Mouse (Mus musculus) forebrain, embryonic 16.5 days (tissue): ENCODE data around the gene Gstt1. TPM values are rescaled to one million over a fixed set of nuclear protein-coding genes. Genes with fewer than 3 reads are reported as not detected.

ENCODE experiments used
- ATAC-seq: fragments of 200-750 bp; cut with Nextera tagmentation; 2 replicates; pipeline ENCODE4 v1.8.0; 2017; ENCODE audit warnings: mild to moderate bottlenecking, moderate library complexity
- H3K27ac ChIP-seq: fragments of 300-500 bp; sonication (generic); 2 replicates; pipeline ENCODE4 v1.5.1; 2014; ENCODE audit warnings: low read length, control low read depth
- H3K27me3 ChIP-seq: fragments of 300-500 bp; sonication (generic); replicated peaks from 2 replicates; pipeline ENCODE4 v1.6.1; 2014; ENCODE audit warnings: low read length; ENCODE audit not compliant: control insufficient read depth, insufficient read depth
- H3K36me3 ChIP-seq: fragments of 300-500 bp; sonication (generic); 2 replicates; pipeline ENCODE4 v1.6.1; 2014; ENCODE audit not compliant: control insufficient read depth, insufficient read depth
- H3K4me1 ChIP-seq: fragments of 300-500 bp; sonication (generic); replicated peaks from 2 replicates; pipeline ENCODE4 v1.6.1; 2014; ENCODE audit warnings: low read length; ENCODE audit not compliant: control insufficient read depth, insufficient read depth
- H3K4me2 ChIP-seq: fragments of 300-500 bp; sonication (generic); 2 replicates; pipeline ENCODE4 v1.6.1; 2014; ENCODE audit warnings: mild to moderate bottlenecking, low read length, control low read depth
- H3K4me3 ChIP-seq: fragments of 300-500 bp; sonication (generic); replicated peaks from 2 replicates; pipeline ENCODE4 v1.5.1; 2014; ENCODE audit warnings: mild to moderate bottlenecking, low read length, control low read depth
- H3K9ac ChIP-seq: fragments of 300-500 bp; sonication (generic); replicated peaks from 2 replicates; pipeline ENCODE4 v1.6.1; 2014; ENCODE audit warnings: low read depth, low read length, control low read depth
- H3K9me3 ChIP-seq: fragments of 300-500 bp; sonication (generic); 2 replicates; pipeline ENCODE4 v1.6.1; 2016; ENCODE audit warnings: low read length; ENCODE audit not compliant: control insufficient read depth
- WGBS: fragments of 180-500 bp; shearing (Covaris S2); extraction: QIAGEN DNeasy Blood & Tissue Kit; methylation state at CpG from one replicate; pipeline ENCODE4 v1.1.7; 2014; 5-methylcytosine and 5-hydroxymethylcytosine counted together
- polyA plus RNA-seq: library from polyadenylated mRNA; unstranded; fragments of >200 nt; fragmentation: Nextera tagmentation; extraction: Ambion mirVana; gene quantifications from 2 replicates; pipeline ENCODE4 v1.2.1, GENCODE M21; 2015

Gene Gstt1
- polyA plus RNA-seq, 1 experiment from 2014 or later: 15.2 TPM

- 94% methylated on average over 2 of the region's 2 CpGs for WGBS
- Histone ChIP-seq H3K27me3 (no peaks in the 10 kb centered on the region), H3K4me1 (peaks cover under 1% of the 10 kb centered on the region; the same call in 1 of the 2 replicates), H3K4me2 (no peak within 1 kb of the TSS), H3K9ac (no peak within 1 kb of the TSS), H3K9me3 (no peaks in the 10 kb centered on the region), H3K4me3 (no peak within 1 kb of the TSS), H3K36me3 (no peaks in the 10 kb centered on the region), H3K27ac (no peak within 1 kb of the TSS)
- no peak for ATAC-seq
Observed at GRCm38 (mm10) chr10:75822443-75822842, 24.1 kb upstream of the Gstt1 start, which contains the start of gene Gstt4. Gene Gstt4 (minus strand): TSS chr10:75822543.

DNA sequence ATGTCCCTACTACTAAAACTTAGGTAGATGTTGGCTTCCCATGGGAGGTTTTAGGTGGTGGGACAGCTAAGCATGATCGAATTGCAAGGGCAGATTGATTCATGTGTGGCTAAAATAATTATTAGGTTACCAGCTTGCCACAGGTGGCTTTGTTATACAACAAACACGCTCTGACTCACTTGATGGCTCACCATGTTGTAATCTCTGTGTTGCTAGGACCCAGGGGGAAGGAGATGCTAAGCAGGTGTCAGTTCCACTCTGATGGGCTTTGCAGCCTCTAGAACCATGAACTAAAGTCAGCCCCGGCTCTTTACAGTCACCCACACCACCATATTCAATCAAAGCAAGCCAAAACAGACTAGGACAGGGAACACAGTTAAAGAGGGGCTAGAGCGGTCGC, 21.5 kb upstream of the Gstt1 start:
- Histone ChIP-seq H3K4me1 (no peaks in the 10 kb centered on the region), H3K9me3 (no peaks in the 10 kb centered on the region), H3K27ac (no peak overlapping the region), H3K4me3 (no peak overlapping the region), H3K4me2 (no peak overlapping the region), H3K36me3 (no peaks in the 10 kb centered on the region), H3K27me3 (no peaks in the 10 kb centered on the region), H3K9ac (no peak overlapping the region)
- WGBS: 94% methylated on average over 5 of the region's 5 CpGs
- no peak for ATAC-seq

DNA sequence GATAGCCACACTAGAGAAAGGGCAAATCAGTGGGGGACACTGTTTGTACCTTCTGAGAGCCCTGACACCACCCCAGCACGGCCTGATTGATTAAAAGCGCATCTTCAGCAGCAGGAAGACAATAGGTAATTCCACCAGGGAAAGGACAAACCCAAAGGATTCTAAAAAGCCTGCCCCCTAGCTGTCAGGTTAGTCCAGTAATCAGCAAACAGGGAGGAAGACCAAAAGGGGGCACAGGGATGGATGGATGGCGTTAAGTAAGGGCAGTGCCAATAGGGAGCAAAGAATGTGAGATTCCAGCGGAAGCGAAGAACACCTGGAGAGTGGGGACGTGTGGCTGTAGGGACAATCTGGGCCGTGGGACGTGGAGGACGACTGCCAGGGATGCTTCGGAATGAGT, 20.3 kb upstream of the Gstt1 start:
- Histone ChIP-seq H3K27ac (no peak overlapping the region), H3K4me2 (no peak overlapping the region), H3K9ac (no peak overlapping the region), H3K27me3 (no peaks in the 10 kb centered on the region), H3K4me1 (no peaks in the 10 kb centered on the region), H3K36me3 (no peaks in the 10 kb centered on the region), H3K4me3 (no peak overlapping the region), H3K9me3 (no peaks in the 10 kb centered on the region)
- no peak for ATAC-seq
- WGBS: 61% methylated on average over 10 of the region's 10 CpGs

DNA sequence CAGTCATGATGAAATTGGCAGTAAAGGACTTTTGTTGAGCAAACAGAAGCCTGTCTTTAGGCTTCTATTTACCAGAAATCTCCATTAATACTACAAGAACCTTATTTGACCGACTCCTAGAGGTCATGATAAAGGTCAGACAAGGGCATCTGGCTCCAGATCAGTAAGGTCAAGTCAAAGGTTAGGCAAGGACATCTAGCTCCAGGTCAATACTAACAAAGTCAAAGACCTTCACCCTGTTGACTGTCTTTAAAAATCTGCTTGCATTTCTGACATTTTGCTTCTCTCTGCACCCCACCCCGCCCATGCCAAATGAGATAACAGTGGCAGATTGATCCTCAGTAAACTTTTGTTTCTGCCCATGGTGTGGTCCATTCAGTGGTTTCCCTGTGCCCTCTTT, 5.8 kb upstream of the Gstt1 start:
- no peak for ATAC-seq
- Histone ChIP-seq H3K4me2 (no peak overlapping the region), H3K27ac (no peak overlapping the region), H3K4me1 (no peaks in the 10 kb centered on the region), H3K27me3 (no peaks in the 10 kb centered on the region), H3K4me3 (no peak overlapping the region), H3K9me3 (no peaks in the 10 kb centered on the region), H3K9ac (no peak overlapping the region), H3K36me3 (no peaks in the 10 kb centered on the region)
- 70% methylated on average over 2 of the region's 2 CpGs for WGBS

DNA sequence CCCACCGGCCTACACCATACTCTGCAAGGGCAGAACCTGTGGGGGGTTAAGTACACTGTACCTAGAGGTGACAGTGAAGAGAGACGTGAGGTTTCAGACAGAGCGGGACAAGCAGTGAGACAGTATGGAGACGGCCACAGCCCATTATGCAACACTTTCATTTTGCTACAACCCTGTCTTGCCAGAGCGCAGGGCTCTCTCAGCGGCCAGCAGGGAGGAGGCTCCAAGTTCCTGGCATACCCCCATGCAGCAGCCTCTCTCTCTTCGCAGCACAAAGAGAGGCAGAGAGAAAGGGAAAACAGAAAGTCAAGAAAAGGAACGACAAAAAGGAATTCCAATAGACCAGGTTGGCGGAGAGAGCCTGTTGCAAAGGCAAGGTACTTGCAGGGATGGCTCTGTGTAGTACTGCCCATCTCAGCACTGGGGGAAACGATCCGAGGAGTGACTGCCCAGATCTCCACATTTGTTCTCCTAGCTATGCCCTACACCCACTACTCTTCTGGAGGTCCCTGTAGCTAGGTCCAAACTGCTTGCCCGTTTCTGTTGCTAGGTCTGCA, 687 bp downstream of the Gstt1 start:
- Histone ChIP-seq H3K9me3 (no peaks in the 10 kb centered on the region), H3K4me3 (peak overlapping the region; percentile 47), H3K4me1 (peaks cover 21% of the 10 kb centered on the region), H3K9ac (peak overlapping the region; percentile 9), H3K27me3 (no peaks in the 10 kb centered on the region; the same call in 1 of the 2 replicates), H3K27ac (no peak overlapping the region), H3K4me2 (peak overlapping the region; percentile 87), H3K36me3 (no peaks in the 10 kb centered on the region)
- ATAC-seq: peak; percentile 69
- 0% methylated on average over 12 of the region's 12 CpGs for WGBS

DNA sequence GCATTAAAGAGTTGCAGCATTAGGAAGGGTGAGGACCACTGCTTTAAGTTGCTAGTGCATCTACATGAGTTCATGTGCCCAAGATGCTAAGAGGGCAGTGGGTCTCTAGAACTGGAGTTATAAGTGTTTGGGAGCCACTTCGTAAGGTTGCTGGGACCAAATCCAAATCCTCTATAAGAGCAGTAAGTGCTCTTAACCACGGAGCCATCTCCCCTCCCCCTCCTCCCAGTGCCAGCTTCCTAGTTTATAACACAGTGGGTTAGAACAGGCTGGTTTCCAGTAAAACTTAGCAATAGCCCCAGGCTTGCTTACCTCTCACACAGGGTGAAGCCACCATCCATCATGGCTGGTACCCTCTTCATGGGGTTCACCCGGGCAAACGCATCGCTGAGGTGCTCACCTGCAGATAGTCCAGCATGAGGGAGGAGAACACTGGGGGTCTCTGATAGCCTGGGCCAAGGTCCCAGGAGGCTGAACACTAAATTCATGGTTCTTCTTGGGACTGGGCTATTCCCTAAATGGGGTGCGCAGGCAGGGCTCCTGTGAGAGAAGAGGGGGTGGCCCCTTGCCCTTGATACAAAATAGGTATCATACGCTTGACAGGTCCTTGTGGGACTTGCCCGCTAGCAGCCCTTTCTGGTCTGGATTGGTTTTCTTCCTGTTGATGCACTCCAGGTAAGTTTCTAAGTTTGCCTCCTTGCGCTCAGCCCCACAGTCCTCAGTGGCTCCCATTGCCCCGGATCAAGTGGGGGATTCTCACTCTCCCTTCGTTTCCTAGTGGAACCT, 1.5 kb downstream of the Gstt1 start:
- Histone ChIP-seq H3K27me3 (no peaks in the 10 kb centered on the region; the same call in 1 of the 2 replicates), H3K9ac (peak overlapping the region; percentile 9), H3K4me2 (peak overlapping the region; percentile 87), H3K27ac (no peak overlapping the region), H3K4me1 (peaks cover 21% of the 10 kb centered on the region), H3K9me3 (no peaks in the 10 kb centered on the region), H3K4me3 (peak overlapping the region; percentile 47), H3K36me3 (no peaks in the 10 kb centered on the region)
- WGBS: 48% methylated on average over 11 of the region's 11 CpGs
- 0 out of 2 replicates have a peak, but pooled peaks have one; percentile 13 for ATAC-seq

DNA sequence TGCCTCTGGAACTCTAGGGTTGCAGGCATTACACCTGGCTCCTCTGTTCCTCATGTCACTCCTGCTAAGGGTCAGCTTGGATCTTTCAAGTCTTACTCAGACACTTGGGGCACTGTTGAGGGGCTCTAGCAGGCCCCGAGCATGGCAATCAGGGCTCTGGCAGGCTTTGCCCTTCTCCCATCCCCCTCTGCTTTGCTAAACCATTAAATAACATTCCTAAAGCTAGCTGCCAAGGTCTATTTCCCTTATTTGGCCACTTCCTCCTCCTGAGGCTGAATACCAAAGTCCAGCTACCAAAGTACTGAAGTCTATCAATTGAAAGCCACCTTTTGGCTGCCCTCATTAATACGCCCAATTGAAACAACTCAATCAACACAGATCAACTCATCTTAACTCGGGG, 3.5 kb downstream of the Gstt1 start:
- no peaks in the 10 kb centered on the region for H3K9me3 ChIP-seq
- no peak overlapping the region for H3K4me2 ChIP-seq
- no peak for ATAC-seq
- 23% methylated on average over 3 of the region's 3 CpGs for WGBS
- H3K27me3 ChIP-seq: no peaks in the 10 kb centered on the region; the same call in 1 of the 2 replicates
- H3K9ac ChIP-seq: no peak overlapping the region
- H3K36me3 ChIP-seq: no peaks in the 10 kb centered on the region
- peaks cover 21% of the 10 kb centered on the region for H3K4me1 ChIP-seq
- H3K4me3 ChIP-seq: no peak overlapping the region
- no peak overlapping the region for H3K27ac ChIP-seq

DNA sequence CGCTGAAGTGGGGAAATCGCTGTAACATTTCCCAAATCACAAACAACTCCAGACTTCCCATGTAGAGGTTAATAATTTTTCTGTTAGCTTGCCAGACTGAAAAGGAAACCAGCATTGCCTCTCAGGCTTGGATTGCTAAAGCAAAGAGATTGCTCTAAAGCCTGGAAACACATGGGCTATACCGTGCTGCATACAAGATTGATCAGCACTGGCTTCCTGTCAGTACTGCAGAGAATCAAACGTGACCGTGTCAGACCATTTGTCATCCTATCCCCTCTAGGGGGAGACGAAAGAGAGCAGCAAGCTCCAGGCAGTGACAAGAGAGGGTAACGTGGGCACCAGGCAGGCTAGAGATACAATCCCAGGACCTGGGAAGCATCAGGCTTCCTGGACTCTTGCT, 7.6 kb downstream of the Gstt1 start:
- Histone ChIP-seq H3K4me2 (no peak overlapping the region), H3K36me3 (no peaks in the 10 kb centered on the region), H3K27ac (no peak overlapping the region), H3K9ac (no peak overlapping the region), H3K9me3 (no peaks in the 10 kb centered on the region), H3K4me1 (0 out of 2 replicates have a peak, but pooled peaks cover 6% of the 10 kb centered on the region), H3K4me3 (no peak overlapping the region), H3K27me3 (no peaks in the 10 kb centered on the region)
- WGBS: 24% methylated on average over 7 of the region's 7 CpGs
- no peak for ATAC-seq

DNA sequence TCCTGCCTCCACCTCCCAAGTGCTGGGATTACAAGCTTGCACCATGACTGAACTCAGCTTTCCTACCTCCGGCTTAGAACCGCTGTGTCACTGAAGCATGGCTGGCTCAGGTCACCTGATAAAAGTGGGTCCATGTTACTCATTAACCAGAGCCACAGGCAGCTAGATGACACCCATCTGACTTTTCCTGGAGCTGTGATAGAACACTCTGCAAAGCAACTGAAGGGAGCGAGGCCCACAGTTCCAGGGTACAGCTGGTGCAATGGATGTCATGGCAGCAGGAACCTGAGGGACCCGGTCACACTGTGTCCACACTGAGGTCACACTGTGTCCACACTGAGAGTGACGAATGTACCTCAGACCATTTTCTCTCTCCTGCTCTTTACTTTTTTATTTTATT, 8.5 kb downstream of the Gstt1 start:
- 93% methylated on average over 5 of the region's 5 CpGs for WGBS
- no peak for ATAC-seq
- H3K27ac ChIP-seq: no peak overlapping the region
- no peaks in the 10 kb centered on the region for H3K36me3 ChIP-seq
- H3K4me2 ChIP-seq: no peak overlapping the region
- no peaks in the 10 kb centered on the region for H3K9me3 ChIP-seq
- H3K27me3 ChIP-seq: no peaks in the 10 kb centered on the region
- H3K9ac ChIP-seq: no peak overlapping the region
- H3K4me1 ChIP-seq: 0 out of 2 replicates have a peak, but pooled peaks cover 5% of the 10 kb centered on the region
- H3K4me3 ChIP-seq: no peak overlapping the region
